Mouse (Mus musculus): ENCODE measurements around the gene Gpr107. TPM values are rescaled to one million over a fixed set of nuclear protein-coding genes. Genes with fewer than 3 reads are reported as not detected.

The Gpr107 gene
- total and polyA plus RNA-seq, 3 experiments = 16.4 to 18.3 TPM; not detected in 1

GRCm38 (mm10) chr2:31255952-31256938 is 104.1 kb downstream of the Gpr107 start:
- H3K4me1 ChIP-seq (ENCODE audit: control insufficient read depth in 1 of 2, insufficient read depth in 2 of 2, low read length in 2 of 2) = peaks cover 0 to 4% of the 10 kb centered on the region in 2 experiments; a peak in 1 of 4 replicates
- no peaks in the 10 kb centered on the region for H3K27me3 ChIP-seq (ENCODE audit: control insufficient read depth in 1 of 2, insufficient read depth in 2 of 2, low read length in 2 of 2)
- no peaks in the 10 kb centered on the region for H3K9me3 ChIP-seq (replicated peaks; ENCODE audit: insufficient read depth, low read length)
- H3K9ac ChIP-seq (ENCODE audit: control insufficient read depth, low read depth, low read length, poor library complexity, severe bottlenecking) = no peak overlapping the region
- no peak overlapping the region for H3K27ac ChIP-seq (ENCODE audit: control insufficient read depth, low read depth, low read length)
- no peak overlapping the region for H3K4me3 ChIP-seq (ENCODE audit: control insufficient read depth in 1 of 2, insufficient read depth in 1 of 2, low read depth in 2 of 2, low read length in 2 of 2)
- no peaks in the 10 kb centered on the region for H3K36me3 ChIP-seq (ENCODE audit: control insufficient read depth in 1 of 2, insufficient read depth in 2 of 2, low read length in 2 of 2)
- TF ChIP-seq KAT2A (conservative IDR thresholded peaks at IDR 0.05; ENCODE audit: low read depth, low read length) (no peak), TBP (IDR thresholded peaks at IDR 0.05; ENCODE audit: low read depth, low read length) (no peak), UBTF (IDR thresholded peaks at IDR 0.05; ENCODE audit: borderline replicate concordance, insufficient read depth, low read depth, low read length) (no peak), GATA1 (IDR thresholded peaks at IDR 0.05; ENCODE audit: low read depth, low read length) (no peak), ZKSCAN1 (IDR thresholded peaks at IDR 0.05; ENCODE audit: low read depth, low read length) (no peak)
- DNase-seq (ENCODE audit: low read depth, low spot score) = peak; percentile 19
- no peaks in the 10 kb centered on the region for H3K79me2 ChIP-seq (ENCODE audit: control insufficient read depth, insufficient read depth, low read length, poor library complexity)

GRCm38 (mm10) chr2:31257096-31257495 is 105.0 kb downstream of the Gpr107 start:
- no peak for TF ChIP-seq ZNF384 (IDR thresholded peaks at IDR 0.05; ENCODE audit: low read depth, low read length)
- TF ChIP-seq CHD2 (IDR thresholded peaks at IDR 0.05; ENCODE audit: low read length) = no peak
- TF ChIP-seq SMC3 (IDR thresholded peaks at IDR 0.05; ENCODE audit: low read depth, low read length) = no peak
- TF ChIP-seq E2F4 (IDR thresholded peaks at IDR 0.05; ENCODE audit: borderline replicate concordance, low read depth, low read length) = no peak
- TF ChIP-seq ZKSCAN1 (IDR thresholded peaks at IDR 0.05; ENCODE audit: low read depth, low read length) = no peak
- no peak for TF ChIP-seq TAL1 (IDR thresholded peaks at IDR 0.05; ENCODE audit: low read length)
- TF ChIP-seq CTCF (IDR thresholded peaks at IDR 0.05 in 2 of 3, conservative IDR thresholded peaks at IDR 0.05 in 1 of 3; ENCODE audit: control insufficient read depth in 1 of 3, insufficient read depth in 1 of 3, low read depth in 2 of 3, low read length in 3 of 3, poor library complexity in 1 of 3, severe bottlenecking in 1 of 3) = no peak
- no peak for TF ChIP-seq ZMIZ1 (IDR thresholded peaks at IDR 0.05; ENCODE audit: low read depth, low read length)
- TF ChIP-seq TCF12 (IDR thresholded peaks at IDR 0.05; ENCODE audit: low read depth, low read length) = no peak
- no peak for TF ChIP-seq TBP (IDR thresholded peaks at IDR 0.05; ENCODE audit: low read depth, low read length)
- TF ChIP-seq POLR2AphosphoS2 (IDR thresholded peaks at IDR 0.05; ENCODE audit: low read length) = no peak
- TF ChIP-seq RCOR1 (IDR thresholded peaks at IDR 0.05; ENCODE audit: low read depth, low read length) = no peak
- no peak for TF ChIP-seq ETS1 (IDR thresholded peaks at IDR 0.05; ENCODE audit: low read depth, low read length)
- TF ChIP-seq MXI1 (IDR thresholded peaks at IDR 0.05; ENCODE audit: low read depth, low read length) = no peak
- TF ChIP-seq KAT2A (conservative IDR thresholded peaks at IDR 0.05; ENCODE audit: low read depth, low read length) = no peak
- TF ChIP-seq EP300 (IDR thresholded peaks at IDR 0.05; ENCODE audit: low read depth in 1 of 2, low read length in 2 of 2) = no peak
- TF ChIP-seq NELFE (IDR thresholded peaks at IDR 0.05; ENCODE audit: low read depth, low read length) = no peak

More at GRCm38 (mm10) chr2:31257096-31257495, 105.0 kb downstream of the Gpr107 start:
- Histone ChIP-seq H3K27me3 (ENCODE audit: control insufficient read depth in 1 of 2, insufficient read depth in 2 of 2, low read length in 2 of 2) (no peaks in the 10 kb centered on the region), H3K4me3 (ENCODE audit: control insufficient read depth in 1 of 2, insufficient read depth in 1 of 2, low read depth in 2 of 2, low read length in 2 of 2) (no peak overlapping the region), H3K4me1 (ENCODE audit: control insufficient read depth in 1 of 2, insufficient read depth in 2 of 2, low read length in 2 of 2) (peaks cover 0 to 4% of the 10 kb centered on the region in 2 experiments; a peak in 1 of 4 replicates), H3K27ac (ENCODE audit: control insufficient read depth, low read depth, low read length) (no peak overlapping the region), H3K9me3 (replicated peaks; ENCODE audit: insufficient read depth, low read length) (no peaks in the 10 kb centered on the region), H3K79me2 (ENCODE audit: control insufficient read depth, insufficient read depth, low read length, poor library complexity) (no peaks in the 10 kb centered on the region), H3K9ac (ENCODE audit: control insufficient read depth, low read depth, low read length, poor library complexity, severe bottlenecking) (no peak overlapping the region), H3K36me3 (ENCODE audit: control insufficient read depth in 1 of 2, insufficient read depth in 2 of 2, low read length in 2 of 2) (no peaks in the 10 kb centered on the region)
- DNase-seq (ENCODE audit: low read depth, low spot score) = no peak
